Mouse (Mus musculus) mesoderm, embryonic 11.5 days (tissue): ENCODE results near the gene Slc9a9.

Source experiments
- DNase-seq: peaks from one replicate; pipeline ENCODE4 v3.0.0-alpha.2; 2012; ENCODE audit warnings: low read depth, low spot score

Gene Slc9a9

GRCm38 (mm10) chr9:94732136-94732535, 62.4 kb downstream of the Slc9a9 start:
- DNase-seq: peak; percentile 17

GRCm38 (mm10) chr9:94732599-94733287, 63.0 kb downstream of the Slc9a9 start:
- no peak for DNase-seq

- no peak for DNase-seq
Measured at GRCm38 (mm10) chr9:94734320-94734719, 64.6 kb downstream of the Slc9a9 start.

GRCm38 (mm10) chr9:94737226-94737625, 67.5 kb downstream of the Slc9a9 start:
- DNase-seq: no peak

GRCm38 (mm10) chr9:94738555-94739427, 69.1 kb downstream of the Slc9a9 start:
- DNase-seq: peak; percentile 85

- no peak for DNase-seq
Measured at GRCm38 (mm10) chr9:94740841-94741240, 71.1 kb downstream of the Slc9a9 start.

GRCm38 (mm10) chr9:94743291-94743690, 73.6 kb downstream of the Slc9a9 start:
- no peak for DNase-seq

GRCm38 (mm10) chr9:94748503-94748902, 78.8 kb downstream of the Slc9a9 start:
- no peak for DNase-seq

GRCm38 (mm10) chr9:94750187-94750586, 80.5 kb downstream of the Slc9a9 start:
- DNase-seq: no peak

GRCm38 (mm10) chr9:94750935-94751637, 81.4 kb downstream of the Slc9a9 start:
- no peak for DNase-seq

- no peak for DNase-seq
Measured at GRCm38 (mm10) chr9:94751638-94752021, 81.9 kb downstream of the Slc9a9 start.

- DNase-seq: no peak
Measured at GRCm38 (mm10) chr9:94752121-94752520, 82.4 kb downstream of the Slc9a9 start.

- DNase-seq: no peak
Measured at GRCm38 (mm10) chr9:94759904-94760303, 90.2 kb downstream of the Slc9a9 start.

- no peak for DNase-seq
Measured at GRCm38 (mm10) chr9:94768114-94768513, 98.4 kb downstream of the Slc9a9 start.

GRCm38 (mm10) chr9:94768524-94768923, 98.8 kb downstream of the Slc9a9 start:
- DNase-seq: no peak

- no peak for DNase-seq
Measured at GRCm38 (mm10) chr9:94773357-94773756, 103.6 kb downstream of the Slc9a9 start.

GRCm38 (mm10) chr9:94788261-94788660, 118.6 kb downstream of the Slc9a9 start:
- DNase-seq: no peak

GRCm38 (mm10) chr9:94790966-94791365, 121.3 kb downstream of the Slc9a9 start:
- DNase-seq: no peak

- no peak for DNase-seq
Measured at GRCm38 (mm10) chr9:94803073-94803472, 133.4 kb downstream of the Slc9a9 start.

- DNase-seq: no peak
Measured at GRCm38 (mm10) chr9:94805506-94805905, 135.8 kb downstream of the Slc9a9 start.

- peak; percentile 30 for DNase-seq
Measured at GRCm38 (mm10) chr9:94815518-94815917, 145.8 kb downstream of the Slc9a9 start.

- DNase-seq: peak; percentile 33
Measured at GRCm38 (mm10) chr9:94821268-94821667, 151.6 kb downstream of the Slc9a9 start.
